Mouse (Mus musculus) liver, postnatal 0 days (tissue): Measurements from ENCODE around the gene Ifrd2. TPM values are rescaled to one million over a fixed set of nuclear protein-coding genes. Genes with fewer than 3 reads are reported as not detected.

Experiments used
- ATAC-seq: fragments of 200-750 bp; cut with Nextera tagmentation; 2 replicates; pipeline ENCODE4 v1.8.0; 2017; ENCODE audit warnings: mild to moderate bottlenecking, moderate library complexity
- DNase-seq: peaks from one replicate; pipeline ENCODE4 v3.0.0-alpha.2; 2016
- H3K27ac ChIP-seq: fragments of 300-500 bp; sonication (generic); 2 replicates; pipeline ENCODE4 v1.5.1; 2014; ENCODE audit warnings: antibody characterized with exemption, moderate library complexity, mild to moderate bottlenecking, low read depth
- H3K27me3 ChIP-seq: fragments of 300-500 bp; sonication (generic); 2 replicates; pipeline ENCODE4 v1.6.1; 2014; ENCODE audit warnings: low read length, control low read depth, mixed read lengths; ENCODE audit not compliant: insufficient read depth
- H3K36me3 ChIP-seq: fragments of 300-500 bp; sonication (generic); replicated peaks from 2 replicates; pipeline ENCODE4 v1.6.1; 2014; ENCODE audit warnings: mild to moderate bottlenecking, control low read depth, low read length, moderate library complexity, mixed read lengths; ENCODE audit not compliant: insufficient read depth
- H3K4me1 ChIP-seq: fragments of 300-500 bp; sonication (generic); 2 replicates; pipeline ENCODE4 v1.6.1; 2014; ENCODE audit warnings: antibody characterized with exemption, mild to moderate bottlenecking, control low read depth; ENCODE audit not compliant: insufficient read depth
- H3K4me2 ChIP-seq: fragments of 300-500 bp; sonication (generic); 2 replicates; pipeline ENCODE4 v1.6.1; 2014; ENCODE audit warnings: low read depth, mild to moderate bottlenecking, low read length, moderate library complexity, mixed read lengths
- H3K4me3 ChIP-seq: fragments of 300-500 bp; sonication (generic); 2 replicates; pipeline ENCODE4 v1.5.1; 2014; ENCODE audit warnings: low read depth, low read length
- H3K9ac ChIP-seq: fragments of 300-500 bp; sonication (generic); replicated peaks from 2 replicates; pipeline ENCODE4 v1.6.1; 2014; ENCODE audit warnings: mild to moderate bottlenecking, moderate library complexity
- H3K9me3 ChIP-seq: fragments of 300-500 bp; sonication (generic); 2 replicates; pipeline ENCODE4 v1.6.1; 2016; ENCODE audit warnings: mild to moderate bottlenecking, control low read depth, low read length, mixed read lengths
- CTCF ChIP-seq: sonication (generic); IDR thresholded peaks from 2 replicates; pipeline ENCODE4 v1.5.1; 2016; ENCODE audit warnings: antibody characterized with exemption, low read depth
- EP300 ChIP-seq: IDR thresholded peaks from 2 replicates; pipeline ENCODE4 v1.6.1; 2016; ENCODE audit warnings: antibody characterized with exemption, low read depth, mild to moderate bottlenecking
- WGBS: fragments of 180-500 bp; shearing (Covaris S2); extraction: QIAGEN DNeasy Blood & Tissue Kit; methylation state at CpG from one replicate; pipeline ENCODE4 v1.1.7; 2014; ENCODE audit not compliant: insufficient replicate concordance; 5-methylcytosine and 5-hydroxymethylcytosine counted together
- polyA plus RNA-seq: library from polyadenylated mRNA; unstranded; fragments of >200 nt; fragmentation: Nextera tagmentation; extraction: Ambion mirVana; gene quantifications from 2 replicates; pipeline ENCODE4 v1.2.1, GENCODE M21; 2015

The Ifrd2 gene
- polyA plus RNA-seq, 1 experiment from 2014 or later, result 68.0 TPM

- peak overlapping the region; percentile 13; the same call in 1 of the 2 replicates for H3K4me2 ChIP-seq
- no peaks in the 10 kb centered on the region for H3K9me3 ChIP-seq
- H3K36me3 ChIP-seq, result peaks cover 70% of the 10 kb centered on the region
- peak overlapping the region; percentile 50; the same call in 1 of the 2 replicates for H3K9ac ChIP-seq
- peak overlapping the region; percentile 89 for H3K27ac ChIP-seq
- H3K4me3 ChIP-seq, result no peak overlapping the region
- peak; percentile 87 for ATAC-seq
- H3K27me3 ChIP-seq, result no peaks in the 10 kb centered on the region
- 35% methylated on average over 13 of the region's 13 CpGs for WGBS
- peak; percentile 47; the same call in 1 of the 2 replicates for TF ChIP-seq EP300
- no peak for TF ChIP-seq CTCF
- DNase-seq, result peak; percentile 74
- peaks cover 25% of the 10 kb centered on the region for H3K4me1 ChIP-seq
These were observed 31.5 kb downstream of the Ifrd2 start for GRCm38 (mm10) chr9:107618778-107619545.

GRCm38 (mm10) chr9:107619546-107619879 lies 32.1 kb downstream of the Ifrd2 start:
- no peaks in the 10 kb centered on the region for H3K27me3 ChIP-seq
- 70% methylated on average over 13 of the region's 13 CpGs for WGBS
- no peaks in the 10 kb centered on the region for H3K9me3 ChIP-seq
- TF ChIP-seq EP300 (no peak), CTCF (no peak)
- peak overlapping the region; percentile 89 for H3K27ac ChIP-seq
- ATAC-seq, result peak; percentile 45
- no peak overlapping the region for H3K4me3 ChIP-seq
- peaks cover 30% of the 10 kb centered on the region for H3K4me1 ChIP-seq
- no peak for DNase-seq
- H3K9ac ChIP-seq, result no peak overlapping the region; the same call in 1 of the 2 replicates
- H3K4me2 ChIP-seq, result no peak overlapping the region
- H3K36me3 ChIP-seq, result peaks cover 65% of the 10 kb centered on the region

- Histone ChIP-seq H3K4me1 (peaks cover 41% of the 10 kb centered on the region), H3K36me3 (peaks cover 52% of the 10 kb centered on the region)
These were observed 33.5 kb downstream of the Ifrd2 start for GRCm38 (mm10) chr9:107620954-107621353.

GRCm38 (mm10) chr9:107624539-107624938 lies 37.1 kb downstream of the Ifrd2 start:
- Histone ChIP-seq H3K27me3 (no peaks in the 10 kb centered on the region), H3K9ac (0 out of 2 replicates have a peak overlapping the region, but pooled peaks have one; percentile 32), H3K4me3 (no peak overlapping the region), H3K36me3 (peaks cover 30% of the 10 kb centered on the region), H3K9me3 (no peaks in the 10 kb centered on the region), H3K4me2 (peak overlapping the region; percentile 46), H3K4me1 (peaks cover 61% of the 10 kb centered on the region), H3K27ac (peak overlapping the region; percentile 74)
- 49% methylated on average over 5 of the region's 5 CpGs for WGBS
- no peak for TF ChIP-seq CTCF
- no peak for TF ChIP-seq EP300
- no peak for ATAC-seq
- DNase-seq, result no peak

More at GRCm38 (mm10) chr9:107620954-107621353, 33.5 kb downstream of the Ifrd2 start:
- Histone ChIP-seq H3K9me3 (no peaks in the 10 kb centered on the region), H3K4me3 (no peak overlapping the region), H3K4me2 (no peak overlapping the region), H3K27ac (peak overlapping the region; percentile 35; the same call in 1 of the 2 replicates), H3K27me3 (no peaks in the 10 kb centered on the region), H3K9ac (no peak overlapping the region)
- no peak for TF ChIP-seq CTCF
- no peak for TF ChIP-seq EP300
- ATAC-seq (no peak), DNase-seq (no peak)

GRCm38 (mm10) chr9:107624951-107625350 lies 37.5 kb downstream of the Ifrd2 start:
- no peak for ATAC-seq
- peaks cover 26% of the 10 kb centered on the region for H3K36me3 ChIP-seq
- 0 out of 2 replicates have a peak overlapping the region, but pooled peaks have one; percentile 32 for H3K9ac ChIP-seq
- no peak overlapping the region for H3K4me3 ChIP-seq
- H3K27me3 ChIP-seq, result no peaks in the 10 kb centered on the region
- peak overlapping the region; percentile 46; the same call in 1 of the 2 replicates for H3K4me2 ChIP-seq
- peaks cover 61% of the 10 kb centered on the region for H3K4me1 ChIP-seq
- no peak for DNase-seq
- 71% methylated on average over 3 of the region's 3 CpGs for WGBS
- H3K9me3 ChIP-seq, result no peaks in the 10 kb centered on the region
- peak overlapping the region; percentile 57 for H3K27ac ChIP-seq
- TF ChIP-seq CTCF (no peak), EP300 (no peak)

- Histone ChIP-seq H3K4me2 (0 out of 2 replicates have a peak overlapping the region, but pooled peaks have one; percentile 46), H3K27ac (peak overlapping the region; percentile 57; the same call in 1 of the 2 replicates), H3K4me3 (no peak overlapping the region), H3K27me3 (no peaks in the 10 kb centered on the region), H3K9me3 (no peaks in the 10 kb centered on the region), H3K9ac (0 out of 2 replicates have a peak overlapping the region, but pooled peaks have one; percentile 32), H3K4me1 (peaks cover 61% of the 10 kb centered on the region), H3K36me3 (peaks cover 20% of the 10 kb centered on the region)
- TF ChIP-seq CTCF (peak; percentile 52), EP300 (no peak)
- DNase-seq (no peak), ATAC-seq (no peak)
- WGBS, result 83% methylated on average over 12 of the region's 12 CpGs
These were observed 38.1 kb downstream of the Ifrd2 start for GRCm38 (mm10) chr9:107625351-107626128.
